Mouse (Mus musculus) neural tube, embryonic 15.5 days (tissue): ENCODE measurements around the gene Foxred2. TPM values are rescaled to one million over a fixed set of nuclear protein-coding genes. Genes with fewer than 3 reads are reported as not detected.

Experiments used
- ATAC-seq: fragments of 200-750 bp; cut with Nextera tagmentation; 2 replicates; pipeline ENCODE4 v1.8.0; 2017; ENCODE audit warnings: mild to moderate bottlenecking, moderate TSS enrichment, moderate library complexity; ENCODE audit not compliant: low FRiP score
- H3K27ac ChIP-seq: fragments of 300-500 bp; sonication (generic); replicated peaks from 2 replicates; pipeline ENCODE4 v1.5.1; 2015; ENCODE audit warnings: mild to moderate bottlenecking, inconsistent platforms
- H3K27me3 ChIP-seq: fragments of 300-500 bp; sonication (generic); replicated peaks from 2 replicates; pipeline ENCODE4 v1.6.1; 2015; ENCODE audit warnings: inconsistent platforms
- H3K36me3 ChIP-seq: fragments of 300-500 bp; sonication (generic); 2 replicates; pipeline ENCODE4 v1.6.1; 2015; ENCODE audit warnings: inconsistent platforms
- H3K4me1 ChIP-seq: fragments of 300-500 bp; sonication (generic); 2 replicates; pipeline ENCODE4 v1.6.1; 2015; ENCODE audit warnings: inconsistent platforms
- H3K4me2 ChIP-seq: fragments of 300-500 bp; sonication (generic); 2 replicates; pipeline ENCODE4 v1.6.1; 2015; ENCODE audit warnings: inconsistent platforms, mild to moderate bottlenecking, moderate library complexity
- H3K4me3 ChIP-seq: fragments of 300-500 bp; sonication (generic); replicated peaks from 2 replicates; pipeline ENCODE4 v1.5.1; 2015; ENCODE audit warnings: mild to moderate bottlenecking, inconsistent platforms
- H3K9ac ChIP-seq: fragments of 300-500 bp; sonication (generic); replicated peaks from 2 replicates; pipeline ENCODE4 v1.6.1; 2015; ENCODE audit warnings: mild to moderate bottlenecking, inconsistent platforms
- H3K9me3 ChIP-seq: fragments of 300-500 bp; sonication (generic); replicated peaks from 2 replicates; pipeline ENCODE4 v1.6.1; 2016; ENCODE audit warnings: inconsistent platforms
- WGBS: fragments of 180-500 bp; shearing (Covaris S2); methylation state at CpG from one replicate; pipeline ENCODE4 v1.1.7; 2015; ENCODE audit warnings: mixed read lengths; 5-methylcytosine and 5-hydroxymethylcytosine counted together
- polyA plus RNA-seq: library from polyadenylated mRNA; unstranded; fragments of >200 nt; fragmentation: Nextera tagmentation; extraction: Ambion mirVana; gene quantifications from 2 replicates; pipeline ENCODE4 v1.2.1, GENCODE M21; 2015

The Foxred2 gene
- polyA plus RNA-seq, 1 experiment from 2014 or later = 9.3 TPM

- Histone ChIP-seq H3K9ac (no peak overlapping the region), H3K27ac (no peak overlapping the region), H3K27me3 (no peaks in the 10 kb centered on the region), H3K4me1 (peaks cover 10% of the 10 kb centered on the region), H3K9me3 (no peaks in the 10 kb centered on the region), H3K36me3 (peaks cover 20% of the 10 kb centered on the region), H3K4me2 (no peak overlapping the region), H3K4me3 (no peak overlapping the region)
- 79% methylated on average over 5 of the region's 5 CpGs for WGBS
- ATAC-seq = no peak
Observed at GRCm38 (mm10) chr15:77938516-77938915, 18.0 kb downstream of the Foxred2 start.

- Histone ChIP-seq H3K9ac (no peak overlapping the region), H3K4me3 (no peak overlapping the region), H3K4me1 (peaks cover 14% of the 10 kb centered on the region), H3K27ac (no peak overlapping the region; the same call in 1 of the 2 replicates), H3K4me2 (no peak overlapping the region), H3K9me3 (no peaks in the 10 kb centered on the region), H3K36me3 (no peaks in the 10 kb centered on the region), H3K27me3 (no peaks in the 10 kb centered on the region)
- 64% methylated on average over 14 of the region's 14 CpGs for WGBS
- no peak for ATAC-seq
Observed at GRCm38 (mm10) chr15:77935673-77936375, 20.7 kb downstream of the Foxred2 start.

- no peaks in the 10 kb centered on the region for H3K27me3 ChIP-seq
- ATAC-seq = no peak
- H3K4me3 ChIP-seq = no peak overlapping the region
- no peaks in the 10 kb centered on the region for H3K9me3 ChIP-seq
- H3K27ac ChIP-seq = no peak overlapping the region
- no peak overlapping the region for H3K9ac ChIP-seq
- H3K4me1 ChIP-seq = peaks cover 16% of the 10 kb centered on the region
- WGBS = 72% methylated on average over 5 of the region's 5 CpGs
- no peak overlapping the region for H3K4me2 ChIP-seq
- no peaks in the 10 kb centered on the region for H3K36me3 ChIP-seq
Observed at GRCm38 (mm10) chr15:77934968-77935367, 21.6 kb downstream of the Foxred2 start.

GRCm38 (mm10) chr15:77934326-77934725 lies 22.2 kb downstream of the Foxred2 start:
- 84% methylated on average over 11 of the region's 11 CpGs for WGBS
- Histone ChIP-seq H3K9me3 (no peaks in the 10 kb centered on the region), H3K4me2 (no peak overlapping the region), H3K9ac (no peak overlapping the region), H3K27me3 (no peaks in the 10 kb centered on the region), H3K27ac (no peak overlapping the region), H3K36me3 (no peaks in the 10 kb centered on the region), H3K4me3 (no peak overlapping the region), H3K4me1 (peaks cover 23% of the 10 kb centered on the region)
- ATAC-seq = no peak

- H3K4me1 ChIP-seq = peaks cover 24% of the 10 kb centered on the region
- no peaks in the 10 kb centered on the region for H3K27me3 ChIP-seq
- no peak overlapping the region for H3K27ac ChIP-seq
- no peaks in the 10 kb centered on the region for H3K9me3 ChIP-seq
- no peak for ATAC-seq
- peak overlapping the region; percentile 22; the same call in 1 of the 2 replicates for H3K4me3 ChIP-seq
- no peaks in the 10 kb centered on the region for H3K36me3 ChIP-seq
- peak overlapping the region; percentile 40 for H3K9ac ChIP-seq
- peak overlapping the region; percentile 54 for H3K4me2 ChIP-seq
- under 1% methylated on average over 14 of the region's 14 CpGs for WGBS
Observed at GRCm38 (mm10) chr15:77933770-77934169, 22.8 kb downstream of the Foxred2 start.

GRCm38 (mm10) chr15:77933222-77933621 lies 23.3 kb downstream of the Foxred2 start:
- ATAC-seq = no peak
- no peaks in the 10 kb centered on the region for H3K36me3 ChIP-seq
- peaks cover 24% of the 10 kb centered on the region for H3K4me1 ChIP-seq
- no peaks in the 10 kb centered on the region for H3K9me3 ChIP-seq
- H3K9ac ChIP-seq = no peak overlapping the region; the same call in 1 of the 2 replicates
- no peak overlapping the region for H3K27ac ChIP-seq
- H3K27me3 ChIP-seq = no peaks in the 10 kb centered on the region
- no peak overlapping the region for H3K4me3 ChIP-seq
- WGBS = 72% methylated on average over 3 of the region's 3 CpGs
- peak overlapping the region; percentile 54; the same call in 1 of the 2 replicates for H3K4me2 ChIP-seq

- 78% methylated on average over 6 of the region's 6 CpGs for WGBS
- Histone ChIP-seq H3K4me1 (peaks cover 39% of the 10 kb centered on the region), H3K27ac (no peak overlapping the region), H3K9me3 (no peaks in the 10 kb centered on the region), H3K4me3 (no peak overlapping the region), H3K4me2 (no peak overlapping the region), H3K9ac (no peak overlapping the region), H3K36me3 (peaks cover 4% of the 10 kb centered on the region; the same call in 1 of the 2 replicates), H3K27me3 (no peaks in the 10 kb centered on the region)
- no peak for ATAC-seq
Observed at GRCm38 (mm10) chr15:77931689-77932016, 24.9 kb downstream of the Foxred2 start.

GRCm38 (mm10) chr15:77930986-77931688 lies 25.4 kb downstream of the Foxred2 start:
- Histone ChIP-seq H3K36me3 (peaks cover 8% of the 10 kb centered on the region; the same call in 1 of the 2 replicates), H3K9ac (no peak overlapping the region), H3K4me3 (no peak overlapping the region), H3K9me3 (no peaks in the 10 kb centered on the region), H3K4me1 (peaks cover 39% of the 10 kb centered on the region), H3K4me2 (no peak overlapping the region), H3K27ac (no peak overlapping the region), H3K27me3 (no peaks in the 10 kb centered on the region)
- ATAC-seq = no peak
- 85% methylated on average over 6 of the region's 6 CpGs for WGBS

GRCm38 (mm10) chr15:77929804-77930203 lies 26.7 kb downstream of the Foxred2 start:
- peak overlapping the region; percentile 91; the same call in 1 of the 2 replicates for H3K27ac ChIP-seq
- peak overlapping the region; percentile 79 for H3K4me3 ChIP-seq

GRCm38 (mm10) chr15:77928673-77929331 lies 27.7 kb downstream of the Foxred2 start, which contains the start of gene Txn2:
Gene Txn2 (minus strand): TSS chr15:77929006.
- Histone ChIP-seq H3K27me3 (no peaks in the 10 kb centered on the region), H3K4me2 (peak within 1 kb of the TSS; percentile 85), H3K9me3 (no peaks in the 10 kb centered on the region), H3K4me1 (peaks cover 32% of the 10 kb centered on the region), H3K4me3 (peak within 1 kb of the TSS; percentile 79), H3K9ac (peak within 1 kb of the TSS; percentile 82), H3K36me3 (peaks cover 17% of the 10 kb centered on the region), H3K27ac (peak within 1 kb of the TSS; percentile 100)
- peak; percentile 97 for ATAC-seq
- WGBS = under 1% methylated on average over 34 of the region's 34 CpGs

More at GRCm38 (mm10) chr15:77929804-77930203, 26.7 kb downstream of the Foxred2 start:
- Histone ChIP-seq H3K4me1 (peaks cover 39% of the 10 kb centered on the region), H3K9me3 (no peaks in the 10 kb centered on the region), H3K36me3 (peaks cover 8% of the 10 kb centered on the region; the same call in 1 of the 2 replicates), H3K4me2 (peak overlapping the region; percentile 85), H3K9ac (peak overlapping the region; percentile 68), H3K27me3 (no peaks in the 10 kb centered on the region)
- WGBS = 50% methylated on average over 8 of the region's 8 CpGs
- ATAC-seq = no peak

- Histone ChIP-seq H3K27me3 (no peaks in the 10 kb centered on the region), H3K4me2 (peak overlapping the region; percentile 85), H3K27ac (peak overlapping the region; percentile 100), H3K36me3 (peaks cover 24% of the 10 kb centered on the region), H3K9ac (peak overlapping the region; percentile 82), H3K9me3 (no peaks in the 10 kb centered on the region), H3K4me3 (peak overlapping the region; percentile 79), H3K4me1 (peaks cover 25% of the 10 kb centered on the region)
- WGBS = 26% methylated on average over 4 of the region's 4 CpGs
- no peak for ATAC-seq
Observed at GRCm38 (mm10) chr15:77928091-77928490, 28.4 kb downstream of the Foxred2 start.
